9 mouse cellular contexts compared by ENCODE assay signal in the genomic region with DNA sequence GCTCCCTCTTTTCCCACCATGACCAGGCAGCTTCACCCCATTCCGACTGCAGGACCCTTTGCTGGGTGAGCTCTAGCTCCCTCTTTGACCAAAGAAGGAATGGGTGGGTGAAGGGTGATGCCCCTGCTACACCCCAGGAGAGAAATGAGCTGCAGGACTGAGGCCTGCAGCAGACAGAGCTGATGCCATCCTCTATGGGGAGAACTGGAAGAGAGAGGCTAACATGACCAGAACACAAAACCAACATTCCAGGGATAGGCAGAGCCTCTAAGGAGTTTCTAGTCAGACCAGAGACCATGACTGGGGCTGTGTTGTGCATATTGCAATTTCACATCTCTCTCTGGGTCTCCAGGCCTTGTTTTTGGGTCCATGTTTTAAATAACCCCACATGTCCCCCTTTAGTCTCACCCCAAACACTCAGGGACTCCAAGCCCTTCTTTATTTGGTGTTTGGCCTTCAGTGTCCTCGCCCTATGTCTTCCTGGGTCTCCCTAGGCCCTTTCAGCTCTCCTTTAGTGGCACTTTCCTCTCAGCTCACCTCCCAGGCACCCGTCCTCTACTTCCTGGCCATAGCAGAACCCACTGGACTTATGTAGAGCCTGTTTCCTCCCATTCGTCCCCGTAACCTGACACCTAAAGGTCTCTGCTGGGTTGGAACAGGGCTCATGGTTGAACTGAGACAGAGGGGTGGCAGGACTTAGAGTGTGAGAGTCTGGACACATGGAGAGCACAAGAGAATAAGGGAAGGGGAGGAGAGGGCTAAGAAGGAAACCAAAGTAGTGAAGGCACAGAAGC. TPM values are rescaled to one million over a fixed set of nuclear protein-coding genes. Genes with fewer than 3 reads are reported as not detected.
DNase-seq lines count a peak whose midpoint lies in the region; ATAC-seq lines count a peak whose summit lies in the region.
"Had no signal": no experiment of that assay in that cellular context is flagged by ENCODE, and none has a peak within 500 bp of the region (broad histone marks: within the 10 kb centered on the region; RNA-seq: fewer than 3 reads in every experiment).

No protein-coding gene starts in this region.

- H3K27me3 ChIP-seq in heart, embryonic 11.5 days (ENCODE audit: control insufficient read depth, insufficient read depth, low read length): no peaks in the 10 kb centered on the region
- no peaks in the 10 kb centered on the region for H3K27me3 ChIP-seq in hindbrain, embryonic 14.5 days (ENCODE audit: control insufficient read depth, insufficient read depth, low read length)
- H3K27me3 ChIP-seq in midbrain, embryonic 14.5 days (ENCODE audit: control insufficient read depth, insufficient read depth, low read length): no peaks in the 10 kb centered on the region

- H3K9ac ChIP-seq in heart, embryonic 11.5 days (ENCODE audit: low read depth, low read length): peak overlapping the region; percentile 18; the same call in 1 of the 2 replicates
- H3K9ac ChIP-seq in hindbrain, embryonic 14.5 days: peak overlapping the region; percentile 39
- H3K9ac ChIP-seq in midbrain, embryonic 14.5 days (replicated peaks; ENCODE audit: low read length): no peak overlapping the region; the same call in 1 of the 2 replicates

- 27% methylated on average over 5 of the region's 5 CpGs for WGBS in heart, embryonic 11.5 days (ENCODE audit: insufficient replicate concordance)
- WGBS in hindbrain, embryonic 14.5 days: 34% methylated on average over 5 of the region's 5 CpGs
- WGBS in midbrain, embryonic 14.5 days: 33% methylated on average over 5 of the region's 5 CpGs

- intact Hi-C loops in gastrocnemius, postnatal 14 days (cut with DNase I; ENCODE audit: low total_unique reads): loop anchor here (2.0 to 5.0 kb wide), 2 partner anchors 49 to 115 kb away; no protein-coding TSS in a partner anchor

- DNase-seq in heart, adult 9 months (ENCODE audit: low spot score in 2 of 2): no peak
- peak; percentile 70 for DNase-seq in embryo, embryonic 10.5 days (ENCODE audit: low spot score)
- no peak for DNase-seq in hindbrain, embryonic 14.5 days (ENCODE audit: low spot score)
- DNase-seq in midbrain, embryonic 14.5 days: no peak
- no peak for DNase-seq in spleen, postnatal 10 days (ENCODE audit: low spot score in 2 of 2)
- DNase-seq in urinary bladder, adult 18-20 months (ENCODE audit: low spot score in 2 of 2): no peak
- DNase-seq in gastrocnemius, postnatal 14 days: no peak
- DNase-seq: adrenal gland, postnatal 14 days had no signal

- ATAC-seq in heart, embryonic 11.5 days (replicated peaks; ENCODE audit: insufficient number of reproducible peaks, low FRiP score, low TSS enrichment): no peak
- ATAC-seq in hindbrain, embryonic 14.5 days (ENCODE audit: low FRiP score): no peak
- ATAC-seq in midbrain, embryonic 14.5 days (ENCODE audit: low FRiP score, low TSS enrichment): no peak

- peak overlapping the region; percentile 79 for H3K27ac ChIP-seq in heart, embryonic 11.5 days (ENCODE audit: low read depth, low read length)
- H3K27ac ChIP-seq in hindbrain, embryonic 14.5 days: peak overlapping the region; percentile 98
- peak overlapping the region; percentile 98 for H3K27ac ChIP-seq in midbrain, embryonic 14.5 days (replicated peaks; ENCODE audit: low read depth, low read length)

- H3K36me3 ChIP-seq in heart, embryonic 11.5 days (ENCODE audit: control insufficient read depth, insufficient read depth, low read length): peaks cover 16% of the 10 kb centered on the region
- no peaks in the 10 kb centered on the region; the same call in 1 of the 2 replicates for H3K36me3 ChIP-seq in hindbrain, embryonic 14.5 days (replicated peaks; ENCODE audit: control insufficient read depth, insufficient read depth)
- no peaks in the 10 kb centered on the region for H3K36me3 ChIP-seq in midbrain, embryonic 14.5 days (ENCODE audit: control insufficient read depth, insufficient read depth, low read length)

- H3K4me2 ChIP-seq in heart, embryonic 11.5 days: no peak overlapping the region; the same call in 1 of the 2 replicates
- H3K4me2 ChIP-seq in hindbrain, embryonic 14.5 days (replicated peaks): no peak overlapping the region
- H3K4me2 ChIP-seq in midbrain, embryonic 14.5 days (ENCODE audit: low read length): 0 out of 2 replicates have a peak overlapping the region, but pooled peaks have one; percentile 17

- no peaks in the 10 kb centered on the region for H3K9me3 ChIP-seq in heart, embryonic 11.5 days (replicated peaks; ENCODE audit: control insufficient read depth, low read length)
- H3K9me3 ChIP-seq in hindbrain, embryonic 14.5 days (ENCODE audit: control insufficient read depth, low read length): no peaks in the 10 kb centered on the region
- no peaks in the 10 kb centered on the region for H3K9me3 ChIP-seq in midbrain, embryonic 14.5 days (ENCODE audit: control insufficient read depth, low read length)

- no peak overlapping the region for H3K4me3 ChIP-seq in heart, embryonic 11.5 days (ENCODE audit: low read depth, low read length)
- no peak overlapping the region for H3K4me3 ChIP-seq in hindbrain, embryonic 14.5 days (replicated peaks; ENCODE audit: low read length)
- no peak overlapping the region for H3K4me3 ChIP-seq in midbrain, embryonic 14.5 days (replicated peaks; ENCODE audit: low read depth, low read length)

- H3K4me1 ChIP-seq in heart, embryonic 11.5 days (ENCODE audit: control insufficient read depth, insufficient read depth, low read length): peaks cover 57% of the 10 kb centered on the region
- peaks cover 92% of the 10 kb centered on the region for H3K4me1 ChIP-seq in hindbrain, embryonic 14.5 days (replicated peaks; ENCODE audit: control insufficient read depth, insufficient read depth, low read length)
- peaks cover 89% of the 10 kb centered on the region for H3K4me1 ChIP-seq in midbrain, embryonic 14.5 days (ENCODE audit: control insufficient read depth, insufficient read depth, low read length)

RNA-seq across cellular contexts. Expression of a gene that starts 8.7 kb away (rescaled TPM):
- polyA plus RNA-seq in heart, embryonic 11.5 days (2014; fragmentation: Nextera tagmentation; extraction: Ambion mirVana): 0.41 and 0.53 TPM in 2 replicates
- polyA plus RNA-seq in hindbrain, embryonic 14.5 days (2014; fragmentation: Nextera tagmentation; extraction: Ambion mirVana): 0.12 and 0.39 TPM in 2 replicates
- polyA plus RNA-seq in midbrain, embryonic 14.5 days (2014; fragmentation: Nextera tagmentation; extraction: Ambion mirVana): 0.16 and 0.26 TPM in 2 replicates
- not detected for total RNA-seq in gastrocnemius, postnatal 14 days (2021)
- total RNA-seq: adrenal gland, postnatal 14 days had no signal

RNA-seq across cellular contexts. Expression of a gene that starts 29.2 kb away (rescaled TPM):
- 217 and 221 TPM in 2 replicates for polyA plus RNA-seq in heart, embryonic 11.5 days (2014; fragmentation: Nextera tagmentation; extraction: Ambion mirVana)
- polyA plus RNA-seq in hindbrain, embryonic 14.5 days (2014; fragmentation: Nextera tagmentation; extraction: Ambion mirVana): 214 and 220 TPM in 2 replicates
- polyA plus RNA-seq in midbrain, embryonic 14.5 days (2014; fragmentation: Nextera tagmentation; extraction: Ambion mirVana): 197 and 231 TPM in 2 replicates
- total RNA-seq in gastrocnemius, postnatal 14 days (2021): 10 to 100 TPM; 38.0 to 38.5 TPM

RNA-seq across cellular contexts. Expression of a gene that starts 38.1 kb away (rescaled TPM):
- polyA plus RNA-seq in heart, embryonic 11.5 days (2014; fragmentation: Nextera tagmentation; extraction: Ambion mirVana): 10.2 and 11.6 TPM in 2 replicates
- 25.7 and 25.9 TPM in 2 replicates for polyA plus RNA-seq in hindbrain, embryonic 14.5 days (2014; fragmentation: Nextera tagmentation; extraction: Ambion mirVana)
- polyA plus RNA-seq in midbrain, embryonic 14.5 days (2014; fragmentation: Nextera tagmentation; extraction: Ambion mirVana): 18.3 and 20.9 TPM in 2 replicates
- total RNA-seq in gastrocnemius, postnatal 14 days (2021): 10 to 100 TPM; 31.3 to 32.1 TPM

RNA-seq across cellular contexts. Expression of a gene that starts 43.5 kb away (rescaled TPM):
- 21.9 and 24.2 TPM in 2 replicates for polyA plus RNA-seq in heart, embryonic 11.5 days (2014; fragmentation: Nextera tagmentation; extraction: Ambion mirVana)
- polyA plus RNA-seq in hindbrain, embryonic 14.5 days (2014; fragmentation: Nextera tagmentation; extraction: Ambion mirVana): 0.90 and 1.1 TPM in 2 replicates
- polyA plus RNA-seq in midbrain, embryonic 14.5 days (2014; fragmentation: Nextera tagmentation; extraction: Ambion mirVana): 0.49 and 0.62 TPM in 2 replicates
- total RNA-seq in gastrocnemius, postnatal 14 days (2021): not detected
